Comparison of ENCODE assay signal across 7 mouse cellular contexts in the genomic region with DNA sequence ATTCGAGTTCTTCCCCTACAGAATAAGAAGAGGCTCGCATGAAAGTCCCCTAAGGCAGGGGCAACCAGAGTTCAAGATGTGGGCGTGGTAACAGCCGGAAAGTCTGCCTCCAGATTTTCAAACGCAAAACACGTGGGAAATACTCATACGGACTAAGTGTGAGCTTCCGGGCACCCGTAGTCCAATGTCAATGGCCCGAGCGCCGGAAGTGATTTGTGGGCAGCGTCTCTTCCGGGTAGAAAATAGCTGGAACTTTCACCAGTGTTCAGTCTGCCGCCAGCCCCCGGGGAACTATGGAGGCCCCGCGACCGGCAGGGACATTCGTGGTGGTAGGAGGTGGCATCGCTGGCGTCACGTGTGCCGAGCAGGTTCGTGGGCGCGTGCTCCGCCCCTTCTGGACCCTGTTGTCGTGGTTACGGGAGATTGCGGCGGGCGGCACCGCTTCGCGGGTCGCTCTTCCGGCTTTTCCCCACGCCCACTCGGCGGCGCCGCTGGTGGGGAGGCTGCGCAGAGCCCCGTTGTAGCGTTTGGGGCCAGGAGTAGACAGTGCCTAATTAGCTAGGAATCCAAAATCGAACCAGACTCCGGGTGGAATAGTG. TPM values are rescaled to one million over a fixed set of nuclear protein-coding genes. Genes with fewer than 3 reads are reported as not detected.
DNase-seq lines count a peak whose midpoint lies in the region; ATAC-seq lines count a peak whose summit lies in the region.

A gene (plus strand): TSS at position 215 of the 599 bp plus-strand sequence.

- no peaks in the 10 kb centered on the region for H3K27me3 ChIP-seq in embryonic facial prominence, embryonic 10.5 days (replicated peaks; ENCODE audit: low read depth, poor library complexity, severe bottlenecking)
- H3K27me3 ChIP-seq in limb, embryonic 10.5 days (ENCODE audit: low read depth, poor library complexity, severe bottlenecking) = no peaks in the 10 kb centered on the region
- H3K27me3 ChIP-seq in midbrain, embryonic 13.5 days = no peaks in the 10 kb centered on the region

- ATAC-seq in granulocyte monocyte progenitor cell, adult 5-6 weeks (replicated peaks; ENCODE audit: poor library complexity, severe bottlenecking) = peak; percentile 93
- peak; percentile 95 for ATAC-seq in midbrain, embryonic 13.5 days

- peak within 1 kb of the TSS; percentile 69 for H3K9ac ChIP-seq in midbrain, embryonic 13.5 days (replicated peaks)

- under 1% methylated on average over 48 of the region's 48 CpGs for WGBS in embryonic facial prominence, embryonic 10.5 days
- 1% methylated on average over 48 of the region's 48 CpGs for WGBS in limb, embryonic 10.5 days
- WGBS in midbrain, embryonic 13.5 days = under 1% methylated on average over 48 of the region's 48 CpGs

- peak within 1 kb of the TSS; percentile 71 for H3K4me3 ChIP-seq in embryonic facial prominence, embryonic 10.5 days
- H3K4me3 ChIP-seq in limb, embryonic 10.5 days = peak within 1 kb of the TSS; percentile 69
- peak within 1 kb of the TSS; percentile 66 for H3K4me3 ChIP-seq in midbrain, embryonic 13.5 days (replicated peaks)

- H3K36me3 ChIP-seq in embryonic facial prominence, embryonic 10.5 days (replicated peaks) = peaks cover 14% of the 10 kb centered on the region
- peaks cover 5% of the 10 kb centered on the region; the same call in 1 of the 2 replicates for H3K36me3 ChIP-seq in limb, embryonic 10.5 days
- H3K36me3 ChIP-seq in midbrain, embryonic 13.5 days = peaks cover 26% of the 10 kb centered on the region

- DNase-seq in adrenal gland, postnatal 10 days = peak; percentile 85
- DNase-seq in embryonic facial prominence, embryonic 10.5 days (ENCODE audit: low spot score) = peak; percentile 90
- peak; percentile 83 for DNase-seq in kidney, adult 11 months
- DNase-seq in limb, embryonic 10.5 days (ENCODE audit: low spot score) = peak; percentile 89
- peak; percentile 79 for DNase-seq in spleen, adult 12 weeks (ENCODE audit: low spot score)

- peak within 1 kb of the TSS; percentile 60 for H3K4me2 ChIP-seq in midbrain, embryonic 13.5 days (replicated peaks)

- H3K9me3 ChIP-seq in embryonic facial prominence, embryonic 10.5 days = no peaks in the 10 kb centered on the region
- no peaks in the 10 kb centered on the region for H3K9me3 ChIP-seq in limb, embryonic 10.5 days (replicated peaks)
- H3K9me3 ChIP-seq in midbrain, embryonic 13.5 days = no peaks in the 10 kb centered on the region

- peak within 1 kb of the TSS; percentile 87 for H3K27ac ChIP-seq in embryonic facial prominence, embryonic 10.5 days (replicated peaks)
- H3K27ac ChIP-seq in limb, embryonic 10.5 days = peak within 1 kb of the TSS; percentile 86
- peak within 1 kb of the TSS; percentile 78 for H3K27ac ChIP-seq in midbrain, embryonic 13.5 days

- H3K4me1 ChIP-seq in embryonic facial prominence, embryonic 10.5 days = peaks cover 9% of the 10 kb centered on the region
- peaks cover 7% of the 10 kb centered on the region for H3K4me1 ChIP-seq in limb, embryonic 10.5 days
- H3K4me1 ChIP-seq in midbrain, embryonic 13.5 days (replicated peaks) = peaks cover 13% of the 10 kb centered on the region

RNA-seq across cellular contexts. Expression of the gene that starts here (rescaled TPM):
- total RNA-seq in adrenal gland, postnatal 10 days (2021) = 10 to 100 TPM in 1 of 2 experiments, 1 to 10 TPM in 1; 9.6 to 14.7 TPM
- 17.4 and 20.6 TPM in 2 replicates for polyA plus RNA-seq in embryonic facial prominence, embryonic 10.5 days (2016; fragmentation: Nextera tagmentation; extraction: Ambion mirVana)
- 9.3 and 11.6 TPM in 2 replicates for total RNA-seq in granulocyte monocyte progenitor cell, adult 5-6 weeks (2014; fragmentation: Nextera tagmentation)
- total RNA-seq in granulocyte monocyte progenitor cell, adult 5-6 weeks (2017) = 14.0 and 15.3 TPM in 2 replicates
- polyA plus RNA-seq in limb, embryonic 10.5 days (2016; fragmentation: Nextera tagmentation; extraction: Ambion mirVana) = 13.5 and 17.0 TPM in 2 replicates
- polyA plus RNA-seq in midbrain, embryonic 13.5 days (2015; fragmentation: Nextera tagmentation; extraction: Ambion mirVana) = 24.2 and 28.8 TPM in 2 replicates

Comparison
In these comparisons a context has a peak if more than half of its experiments do, and no peak if none do; other contexts are left out.
1. Peak in every context shown above with its lines: DNase-seq, ATAC-seq, H3K4me3 ChIP-seq and H3K27ac ChIP-seq.